Mouse (Mus musculus): ENCODE measurements around the gene Phlpp1. TPM values are rescaled to one million over a fixed set of nuclear protein-coding genes. Genes with fewer than 3 reads are reported as not detected.

Gene Phlpp1
- total RNA-seq, 1 experiment from 2014 or later, result 21.5 TPM

GRCm38 (mm10) chr1:106188756-106189155 lies 17.2 kb downstream of the Phlpp1 start:
- ATAC-seq (ENCODE audit: extremely low read depth, insufficient number of reproducible peaks, low FRiP score, poor library complexity, severe bottlenecking), result no peak

DNA sequence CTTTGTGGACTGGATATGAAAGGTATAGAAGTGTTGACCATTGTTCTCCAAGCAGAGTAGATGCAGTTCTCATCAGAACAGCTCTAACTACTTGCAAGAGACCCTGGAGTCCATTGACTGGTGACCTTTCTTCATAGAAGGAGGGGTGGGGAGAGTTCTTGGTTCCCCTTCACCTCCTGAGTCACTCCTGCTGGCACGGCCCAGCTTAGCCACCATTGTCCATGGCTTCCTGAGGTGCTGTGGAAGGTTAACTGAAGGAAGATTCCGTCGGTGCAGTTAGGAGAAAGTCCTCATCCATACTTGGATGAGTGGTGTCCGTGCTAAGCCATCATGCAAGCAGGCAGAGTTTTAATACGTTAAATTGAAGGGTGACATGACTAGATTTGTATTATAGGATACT lies 17.8 kb downstream of the Phlpp1 start:
- no peak for ATAC-seq (ENCODE audit: extremely low read depth, insufficient number of reproducible peaks, low FRiP score, poor library complexity, severe bottlenecking)

- no peak for ATAC-seq (ENCODE audit: extremely low read depth, insufficient number of reproducible peaks, low FRiP score, poor library complexity, severe bottlenecking)
Observed at GRCm38 (mm10) chr1:106190695-106191094, 19.1 kb downstream of the Phlpp1 start.

DNA sequence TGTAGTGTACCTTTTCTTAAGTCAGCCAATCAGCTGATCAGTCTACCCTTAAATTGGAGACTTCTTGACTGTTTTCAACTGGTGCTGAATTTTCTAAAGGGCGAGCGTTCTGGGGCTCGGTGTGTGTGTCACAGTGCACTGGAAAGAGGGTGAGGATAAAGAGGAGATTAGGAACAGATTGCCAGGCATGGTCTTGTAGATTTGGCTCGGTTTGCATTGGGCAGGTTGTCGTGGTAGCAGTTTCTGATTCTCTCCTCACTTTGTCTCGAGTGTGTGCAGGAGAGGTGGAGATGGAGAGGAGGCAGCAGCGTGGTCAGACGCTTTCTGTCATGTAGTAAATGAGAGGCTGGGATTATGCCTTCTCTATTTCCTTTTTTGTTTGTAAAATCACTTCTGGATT lies 20.3 kb downstream of the Phlpp1 start:
- ATAC-seq (ENCODE audit: extremely low read depth, insufficient number of reproducible peaks, low FRiP score, poor library complexity, severe bottlenecking), result no peak

- no peak for ATAC-seq (ENCODE audit: extremely low read depth, insufficient number of reproducible peaks, low FRiP score, poor library complexity, severe bottlenecking)
Observed at GRCm38 (mm10) chr1:106192864-106193470, 21.4 kb downstream of the Phlpp1 start.

DNA sequence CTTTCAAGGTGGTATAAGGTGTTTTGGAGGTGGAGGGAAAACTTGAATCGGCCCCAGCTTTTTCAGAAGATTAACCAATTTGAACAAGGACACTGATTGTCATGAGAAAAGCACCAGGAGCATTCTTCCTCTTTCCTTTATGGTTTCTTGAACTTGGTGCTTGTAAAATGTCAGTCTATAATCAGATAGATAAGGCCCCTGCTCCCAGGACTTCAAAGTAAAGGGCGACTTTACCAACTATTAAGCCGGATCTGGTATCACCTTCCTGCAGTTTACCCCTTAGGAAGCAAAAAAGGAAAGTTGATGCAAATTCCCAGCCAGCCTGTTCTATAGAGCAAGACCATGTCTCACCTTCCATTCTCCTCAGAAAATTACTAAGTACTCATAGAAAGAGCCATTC lies 21.9 kb downstream of the Phlpp1 start:
- ATAC-seq (ENCODE audit: extremely low read depth, insufficient number of reproducible peaks, low FRiP score, poor library complexity, severe bottlenecking), result no peak

DNA sequence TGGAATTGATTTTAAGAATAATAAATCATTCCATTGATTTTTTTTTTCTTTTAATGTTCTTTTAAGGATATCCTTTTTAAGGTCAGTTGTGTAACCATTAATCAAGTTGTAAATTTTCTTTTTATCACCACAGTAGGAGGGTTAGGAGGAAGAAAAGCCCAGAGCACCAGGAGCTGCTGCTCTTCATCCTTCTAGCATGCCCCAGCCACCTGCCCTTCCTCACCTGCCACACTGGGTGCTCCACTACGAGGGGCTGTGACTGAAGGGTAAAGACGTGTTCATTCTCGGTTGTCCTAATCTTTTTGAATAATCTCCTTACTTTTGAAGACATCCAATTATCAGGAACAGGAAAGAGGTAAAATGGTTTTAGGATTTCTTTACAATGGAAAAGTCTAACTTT lies 22.7 kb downstream of the Phlpp1 start:
- ATAC-seq (ENCODE audit: extremely low read depth, insufficient number of reproducible peaks, low FRiP score, poor library complexity, severe bottlenecking), result no peak

GRCm38 (mm10) chr1:106197991-106198390 lies 26.4 kb downstream of the Phlpp1 start:
- ATAC-seq (ENCODE audit: extremely low read depth, insufficient number of reproducible peaks, low FRiP score, poor library complexity, severe bottlenecking), result no peak

DNA sequence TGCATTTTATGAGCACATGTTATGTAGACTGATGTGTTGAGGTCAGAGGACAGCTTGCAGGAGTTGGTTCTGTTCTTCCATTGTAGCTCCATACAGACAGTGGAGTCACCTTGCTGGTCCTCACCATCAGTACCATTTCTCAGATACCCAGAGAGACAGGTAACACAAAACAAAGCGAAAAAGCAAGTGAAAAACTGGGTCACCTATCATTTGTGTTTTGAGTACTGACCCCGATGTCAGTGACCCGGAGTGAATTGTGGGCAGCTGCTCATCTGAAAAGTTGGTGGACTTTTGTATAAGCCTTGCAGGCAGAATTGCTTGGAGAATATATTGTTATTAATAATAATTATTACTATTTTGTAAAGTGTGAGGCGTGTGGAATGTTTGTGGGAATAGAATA lies 27.6 kb downstream of the Phlpp1 start:
- ATAC-seq (ENCODE audit: extremely low read depth, insufficient number of reproducible peaks, low FRiP score, poor library complexity, severe bottlenecking), result no peak

DNA sequence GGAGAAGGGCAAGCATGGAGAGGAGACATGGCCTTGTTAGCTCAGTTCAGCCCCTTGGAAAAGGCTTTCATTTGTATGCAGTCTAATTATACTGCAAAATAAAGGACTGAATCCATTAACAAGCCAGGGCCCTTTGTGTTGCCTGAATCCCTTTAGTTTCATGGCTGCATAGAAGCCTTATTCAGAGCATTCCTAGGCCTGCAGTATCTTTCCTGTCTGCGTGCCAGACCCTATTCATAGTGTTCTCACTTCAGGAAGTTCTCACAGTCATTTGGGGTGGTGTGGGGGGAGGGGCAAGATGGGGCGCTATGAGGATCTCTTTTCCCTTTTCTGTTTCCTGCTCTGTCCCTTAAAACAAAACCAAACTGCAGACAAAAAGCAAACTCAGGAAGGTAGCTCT lies 28.1 kb downstream of the Phlpp1 start:
- ATAC-seq (ENCODE audit: extremely low read depth, insufficient number of reproducible peaks, low FRiP score, poor library complexity, severe bottlenecking), result no peak

GRCm38 (mm10) chr1:106201025-106201424 lies 29.5 kb downstream of the Phlpp1 start:
- ATAC-seq (ENCODE audit: extremely low read depth, insufficient number of reproducible peaks, low FRiP score, poor library complexity, severe bottlenecking), result no peak

DNA sequence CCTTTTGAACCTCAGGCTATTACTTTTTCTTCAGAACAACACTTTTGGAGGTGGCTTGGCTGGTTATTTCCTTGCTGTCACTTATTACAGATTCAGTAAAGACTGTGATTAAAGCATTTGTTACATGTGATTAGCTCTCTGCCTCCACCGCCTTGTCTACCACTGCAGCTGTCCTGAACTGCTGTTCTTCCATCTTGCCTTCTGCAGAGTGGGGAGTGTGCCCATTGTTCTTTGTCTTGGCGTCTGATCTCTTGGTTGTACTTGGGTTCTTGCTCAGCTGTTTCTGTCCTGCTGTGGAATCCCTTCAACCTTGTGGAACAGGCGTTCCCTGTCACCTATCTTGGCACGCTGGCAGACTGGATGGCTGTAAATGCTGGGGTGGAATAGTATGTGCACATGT lies 30.4 kb downstream of the Phlpp1 start:
- no peak for ATAC-seq (ENCODE audit: extremely low read depth, insufficient number of reproducible peaks, low FRiP score, poor library complexity, severe bottlenecking)

DNA sequence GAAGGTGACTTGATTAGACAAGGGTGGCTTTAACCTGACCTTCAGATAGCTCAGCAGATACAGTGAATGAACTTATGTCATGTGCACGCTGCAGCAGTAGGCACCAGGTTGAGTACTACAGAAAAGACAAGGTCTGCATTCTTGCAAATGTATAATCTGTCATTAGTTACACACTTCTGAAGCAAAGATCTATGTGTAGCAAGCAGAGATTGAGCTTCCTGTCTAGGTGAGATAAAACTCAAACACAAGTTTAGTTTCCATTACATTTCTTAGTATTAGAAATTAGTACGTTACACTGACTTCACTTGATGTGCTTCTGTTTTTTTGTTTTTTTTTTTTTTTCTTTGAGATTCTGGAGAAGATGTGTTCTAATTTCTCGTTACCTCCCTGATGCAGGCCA lies 32.4 kb downstream of the Phlpp1 start:
- ATAC-seq (ENCODE audit: extremely low read depth, insufficient number of reproducible peaks, low FRiP score, poor library complexity, severe bottlenecking), result no peak

- no peak for ATAC-seq (ENCODE audit: extremely low read depth, insufficient number of reproducible peaks, low FRiP score, poor library complexity, severe bottlenecking)
Observed at GRCm38 (mm10) chr1:106204350-106204749, 32.8 kb downstream of the Phlpp1 start.

- ATAC-seq (ENCODE audit: extremely low read depth, insufficient number of reproducible peaks, low FRiP score, poor library complexity, severe bottlenecking), result no peak
Observed at GRCm38 (mm10) chr1:106208581-106208980, 37.0 kb downstream of the Phlpp1 start.

GRCm38 (mm10) chr1:106210461-106210860 lies 38.9 kb downstream of the Phlpp1 start:
- ATAC-seq (ENCODE audit: extremely low read depth, insufficient number of reproducible peaks, low FRiP score, poor library complexity, severe bottlenecking), result no peak

GRCm38 (mm10) chr1:106211146-106211545 lies 39.6 kb downstream of the Phlpp1 start:
- ATAC-seq (ENCODE audit: extremely low read depth, insufficient number of reproducible peaks, low FRiP score, poor library complexity, severe bottlenecking), result no peak

GRCm38 (mm10) chr1:106220431-106220830 lies 48.9 kb downstream of the Phlpp1 start:
- no peak for ATAC-seq (ENCODE audit: extremely low read depth, insufficient number of reproducible peaks, low FRiP score, poor library complexity, severe bottlenecking)

DNA sequence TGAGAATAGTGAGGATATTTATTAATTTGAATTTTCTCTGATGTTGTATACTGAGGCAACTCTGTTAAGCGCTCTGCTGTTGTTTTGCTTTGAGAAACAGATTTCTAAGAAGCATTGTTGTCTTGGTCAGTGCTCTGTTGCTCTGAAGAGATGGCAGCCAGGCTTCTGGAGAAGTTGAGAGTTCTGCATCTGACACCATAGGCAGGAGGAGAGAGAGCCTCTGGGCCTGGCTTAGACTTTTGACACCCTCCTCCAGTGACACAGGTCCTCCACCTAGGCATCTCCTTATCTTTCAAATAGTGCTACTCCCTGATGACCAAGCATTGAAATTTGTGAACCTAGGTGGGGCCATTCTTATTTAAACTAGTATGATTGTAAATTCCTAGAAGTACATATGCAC lies 49.8 kb downstream of the Phlpp1 start:
- ATAC-seq (ENCODE audit: extremely low read depth, insufficient number of reproducible peaks, low FRiP score, poor library complexity, severe bottlenecking), result no peak

- ATAC-seq (ENCODE audit: extremely low read depth, insufficient number of reproducible peaks, low FRiP score, poor library complexity, severe bottlenecking), result no peak
Observed at GRCm38 (mm10) chr1:106221964-106222363, 50.4 kb downstream of the Phlpp1 start.

- no peak for ATAC-seq (ENCODE audit: extremely low read depth, insufficient number of reproducible peaks, low FRiP score, poor library complexity, severe bottlenecking)
Observed at GRCm38 (mm10) chr1:106226613-106227012, 55.1 kb downstream of the Phlpp1 start.

Measured in neutrophil, adult 5-6 weeks (primary cell).